Mouse (Mus musculus): Measurements from ENCODE around the gene Rpl13a. TPM values are rescaled to one million over a fixed set of nuclear protein-coding genes. Genes with fewer than 3 reads are reported as not detected.
"Not testable (repeated sequence)": the region's sequence is repeated elsewhere in the genome, so short reads cannot be mapped to it uniquely, and the experiment has no call there.

Rpl13a gene
- total RNA-seq, 2 experiments from 2014 or later, result 573 to 686 TPM

- intact Hi-C loops (cut with DNase I), result loop anchor here (5.0 kb wide), 1 partner anchor 137 kb away; no protein-coding TSS in a partner anchor
- DNase-seq, result no peak
Measured at GRCm38 (mm10) chr7:45160316-45160800, 31.8 kb upstream of the Rpl13a start.

GRCm38 (mm10) chr7:45158991-45159390 lies 30.4 kb upstream of the Rpl13a start:
- DNase-seq, result no peak
- intact Hi-C loops (cut with DNase I), result no loop called here

DNA sequence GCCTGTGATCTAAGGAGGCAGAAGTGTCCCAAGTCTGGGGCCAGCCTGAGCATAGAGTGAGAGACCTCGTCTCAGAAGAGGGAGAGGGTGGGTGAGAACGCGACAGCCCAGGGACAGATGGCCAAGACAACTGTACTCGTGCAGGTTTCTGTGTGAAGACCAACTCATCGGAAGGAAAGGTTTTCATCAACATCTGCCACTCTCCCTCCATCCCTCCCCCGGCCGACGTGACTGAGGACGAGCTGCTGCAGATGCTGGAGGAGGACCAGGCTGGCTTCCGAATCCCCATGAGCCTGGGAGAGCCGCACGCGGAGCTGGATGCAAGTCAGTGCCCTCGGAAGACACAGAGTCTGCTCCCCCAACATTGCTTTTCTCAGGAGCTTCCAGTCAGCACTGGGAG lies 28.9 kb upstream of the Rpl13a start:
- intact Hi-C loops (cut with DNase I), result no loop called here
- no peak for DNase-seq

DNA sequence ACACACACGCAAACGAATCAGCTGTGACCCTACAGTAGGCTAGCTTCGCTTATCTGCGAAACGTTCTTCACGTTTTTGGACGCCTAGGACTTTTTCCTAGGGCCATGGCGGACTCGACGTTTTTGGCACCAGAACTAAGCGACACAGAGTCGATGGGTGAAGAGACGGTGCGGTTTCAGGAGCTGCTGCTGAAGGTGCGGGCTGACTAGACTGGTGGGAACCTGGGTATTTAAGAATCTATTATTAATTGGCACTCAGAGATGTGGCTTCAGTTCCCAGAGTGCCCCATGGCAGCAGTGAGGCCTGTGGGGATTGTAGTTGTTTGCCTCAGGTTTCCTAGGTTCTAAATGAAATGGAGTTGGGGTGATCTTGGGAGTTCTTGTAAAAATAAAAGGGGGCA lies 27.6 kb upstream of the Rpl13a start:
- intact Hi-C loops (cut with DNase I), result no loop called here

DNA sequence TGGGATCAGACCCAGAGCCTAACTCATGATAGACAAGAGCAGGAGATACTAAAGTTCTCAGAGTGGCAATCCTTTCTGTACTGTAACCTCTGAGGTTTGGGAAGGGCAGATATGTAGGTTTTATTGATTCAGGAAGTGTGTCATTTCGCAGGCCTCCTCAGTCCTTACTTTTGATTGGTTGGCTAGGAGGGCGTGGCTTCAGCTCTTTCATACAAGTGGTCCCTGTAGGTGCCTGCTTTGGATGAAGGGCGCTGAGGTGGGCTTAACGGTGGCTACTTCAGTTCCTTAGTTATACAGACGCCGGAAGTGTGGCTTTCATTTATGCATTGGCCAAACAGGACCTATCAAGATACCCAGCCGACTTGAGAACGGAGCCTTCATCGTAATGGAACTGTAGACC lies 27.0 kb upstream of the Rpl13a start:
- DNase-seq, result no peak
- intact Hi-C loops (cut with DNase I), result no loop called here

More for the DNA sequence above, 27.6 kb upstream of the Rpl13a start:
- DNase-seq, result no peak

- DNase-seq, result peak; percentile 55 to 80
- intact Hi-C loops (cut with DNase I), result no loop called here
Measured at GRCm38 (mm10) chr7:45154993-45155514, 26.5 kb upstream of the Rpl13a start.

DNA sequence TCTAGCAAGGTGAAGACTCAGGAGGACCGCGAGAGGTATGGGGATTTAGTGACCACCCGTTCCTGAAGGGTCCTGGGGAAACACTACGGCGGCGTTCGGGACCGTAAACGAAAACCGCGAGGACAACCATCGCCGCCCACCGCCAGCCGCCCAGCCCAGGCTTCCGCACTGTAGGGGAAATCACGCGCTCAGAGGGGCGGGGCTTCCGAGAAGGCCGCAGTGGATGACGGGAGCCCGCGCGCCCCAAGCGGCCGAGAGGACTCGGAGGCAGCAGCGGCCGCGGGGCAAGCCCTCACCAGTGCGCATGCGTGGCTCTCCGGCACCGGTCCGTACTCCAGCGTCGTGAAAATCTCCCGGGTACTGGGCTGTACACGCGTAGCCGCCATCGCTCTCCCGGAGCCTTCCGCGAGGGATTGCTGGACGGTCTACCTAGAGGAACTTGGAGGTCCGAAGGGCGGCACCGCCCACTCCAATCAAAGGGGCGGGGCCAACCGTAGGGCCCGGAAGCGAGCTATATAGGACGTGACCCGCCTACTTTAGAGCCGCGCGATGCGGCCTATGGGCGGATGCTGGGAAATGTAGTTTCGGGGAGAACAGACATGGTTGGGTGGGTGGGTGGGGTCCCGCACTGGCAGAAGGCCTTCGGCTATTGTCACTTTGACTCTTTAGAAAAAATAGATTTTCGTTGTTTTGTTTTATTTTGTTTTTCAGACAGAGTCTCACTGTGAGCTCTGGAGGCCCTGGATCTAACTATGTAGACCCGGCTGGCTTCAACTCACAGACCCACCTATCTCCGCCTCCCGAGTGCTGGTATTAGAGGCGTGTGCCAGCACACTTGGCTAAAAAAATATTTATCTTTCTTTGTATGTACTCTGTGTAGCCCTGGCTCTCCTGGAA lies 25.8 kb upstream of the Rpl13a start, which contains the start of the genes Pih1d1 and Aldh16a1:
Gene Pih1d1, plus strand, starts transcription at position 208 of the 897 bp plus-strand sequence.
Gene Aldh16a1, minus strand, starts transcription at position 489 of the 897 bp plus-strand sequence.
- DNase-seq, result peak; percentile 98
- intact Hi-C loops (cut with DNase I), result no loop called here

DNA sequence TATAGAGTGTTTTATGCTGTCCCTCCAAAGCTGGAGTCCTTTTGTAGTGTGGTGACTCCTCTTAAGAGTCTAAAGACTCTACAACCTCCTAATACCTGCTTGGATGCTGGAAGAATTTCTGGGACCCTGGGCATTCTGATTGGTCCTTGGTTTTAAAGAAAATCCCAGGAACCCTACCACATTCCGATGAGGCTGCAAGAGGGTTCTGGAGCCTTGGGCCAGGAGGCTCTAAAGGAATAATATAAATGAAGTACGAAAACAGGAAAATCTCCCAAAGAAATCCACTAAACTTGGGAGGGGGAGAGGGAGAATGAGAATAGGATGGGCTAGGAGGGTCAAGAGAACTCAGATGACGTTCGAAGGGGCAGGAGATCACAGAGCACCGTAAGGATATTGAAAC lies 25.0 kb upstream of the Rpl13a start:
- DNase-seq, result no peak
- intact Hi-C loops (cut with DNase I), result no loop called here

DNA sequence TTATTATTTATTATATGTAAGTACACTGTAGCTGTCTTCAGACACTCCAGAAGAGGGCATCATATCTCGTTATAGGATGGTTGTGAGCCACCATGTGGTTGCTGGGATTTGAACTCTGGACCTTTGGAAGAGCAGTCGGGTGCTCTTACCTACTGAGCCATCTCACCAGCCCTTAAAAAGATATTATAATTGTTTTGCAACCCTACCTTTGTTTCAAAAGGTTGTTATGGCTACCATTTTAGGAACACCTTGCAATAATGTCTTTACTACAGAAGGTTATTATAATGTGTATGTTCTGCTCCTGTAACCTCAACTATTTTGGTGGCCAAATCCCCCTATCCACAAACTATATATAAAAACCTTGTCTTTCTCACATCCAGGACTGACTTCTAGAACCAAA lies 24.5 kb upstream of the Rpl13a start:
- DNase-seq; intact Hi-C loops (cut with DNase I): not testable (repeated sequence)

GRCm38 (mm10) chr7:45151303-45151702 lies 22.7 kb upstream of the Rpl13a start:
- intact Hi-C loops (cut with DNase I), result no loop called here
- peak; percentile 46 to 51 for DNase-seq

- intact Hi-C loops (cut with DNase I), result no loop called here
Measured at GRCm38 (mm10) chr7:45150321-45150720, 21.8 kb upstream of the Rpl13a start.

DNA sequence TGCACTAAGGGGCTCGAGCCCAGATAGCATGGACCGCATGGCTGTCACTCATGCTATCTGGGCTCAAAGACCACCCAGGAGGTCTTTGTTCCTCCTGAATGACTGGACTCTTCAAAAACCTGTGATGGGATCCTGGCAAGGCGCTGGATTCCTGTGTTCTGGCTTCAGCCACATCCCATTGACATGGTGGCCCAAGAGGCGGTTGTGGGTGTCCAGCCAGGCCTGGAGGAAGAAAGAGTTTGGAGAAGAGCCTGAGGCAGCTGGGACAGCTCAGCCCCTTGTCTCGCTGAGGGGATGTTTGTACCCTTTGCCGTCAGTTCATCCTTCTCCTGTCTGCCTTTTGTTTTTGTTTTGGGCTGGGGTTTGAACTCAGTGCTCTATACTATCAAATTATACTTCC lies 21.0 kb upstream of the Rpl13a start:
- intact Hi-C loops (cut with DNase I), result no loop called here
- DNase-seq, result peak; percentile 57 to 66

More at GRCm38 (mm10) chr7:45150321-45150720, 21.8 kb upstream of the Rpl13a start:
- no peak for DNase-seq

- DNase-seq, result peak; percentile 46 to 51
- intact Hi-C loops (cut with DNase I), result no loop called here
Measured at GRCm38 (mm10) chr7:45148534-45149098, 20.1 kb upstream of the Rpl13a start.

DNA sequence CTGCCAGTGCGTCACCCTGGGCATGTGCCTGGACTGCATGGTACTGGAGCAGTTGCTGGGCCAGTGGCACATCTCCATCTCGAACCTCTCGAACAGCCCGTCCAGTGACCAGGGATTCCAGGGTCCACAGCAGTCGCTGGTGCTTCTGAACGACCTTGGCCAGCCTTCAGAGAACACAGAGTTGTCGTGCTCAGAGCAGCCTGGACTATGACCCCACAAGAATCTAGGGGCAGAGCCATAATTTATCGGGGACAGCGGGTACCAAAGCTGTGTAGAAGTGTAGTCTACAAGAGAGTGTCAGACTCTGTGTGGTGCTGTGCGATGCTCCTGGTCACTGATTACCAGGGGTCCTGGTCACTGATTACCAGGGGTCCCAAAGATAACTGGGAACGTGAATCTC lies 19.3 kb upstream of the Rpl13a start:
- intact Hi-C loops (cut with DNase I), result no loop called here
- DNase-seq, result no peak

GRCm38 (mm10) chr7:45147267-45147666 lies 18.7 kb upstream of the Rpl13a start:
- DNase-seq, result no peak
- intact Hi-C loops (cut with DNase I), result no loop called here

- intact Hi-C loops (cut with DNase I), result no loop called here
- DNase-seq, result no peak
Measured at GRCm38 (mm10) chr7:45145460-45145859, 16.9 kb upstream of the Rpl13a start.

GRCm38 (mm10) chr7:45144368-45145174 lies 16.0 kb upstream of the Rpl13a start:
- DNase-seq, result peak; percentile 35 to 45
- intact Hi-C loops (cut with DNase I), result no loop called here

- DNase-seq, result no peak
- intact Hi-C loops (cut with DNase I), result no loop called here
Measured at GRCm38 (mm10) chr7:45141914-45142313, 13.4 kb upstream of the Rpl13a start.

GRCm38 (mm10) chr7:45141319-45141718 lies 12.8 kb upstream of the Rpl13a start:
- intact Hi-C loops (cut with DNase I), result no loop called here
- DNase-seq, result no peak
